Mouse (Mus musculus): ENCODE data around the gene H2-Eb1. TPM values are rescaled to one million over a fixed set of nuclear protein-coding genes. Genes with fewer than 3 reads are reported as not detected.

H2-Eb1 gene
- polyA plus RNA-seq, 1 experiment from 2014 or later: 1.1 TPM

GRCm38 (mm10) chr17:34270230-34270629 is 35.4 kb upstream of the H2-Eb1 start:
- WGBS: 84% methylated on average over 2 of the region's 2 CpGs
- no peaks in the 10 kb centered on the region for H3K9me3 ChIP-seq
- no peak overlapping the region for H3K27ac ChIP-seq
- peaks cover 19% of the 10 kb centered on the region for H3K27me3 ChIP-seq
- H3K4me2 ChIP-seq: no peak overlapping the region
- peaks cover under 1% of the 10 kb centered on the region for H3K4me1 ChIP-seq
- no peaks in the 10 kb centered on the region for H3K36me3 ChIP-seq (replicated peaks)
- no peak overlapping the region for H3K9ac ChIP-seq
- no peak for ATAC-seq (ENCODE audit: low FRiP score)
- H3K4me3 ChIP-seq (replicated peaks): no peak overlapping the region

- Histone ChIP-seq H3K36me3 (replicated peaks) (no peaks in the 10 kb centered on the region), H3K9me3 (no peaks in the 10 kb centered on the region), H3K27ac (no peak overlapping the region), H3K27me3 (peaks cover 14% of the 10 kb centered on the region; the same call in 1 of the 2 replicates), H3K4me3 (replicated peaks) (no peak overlapping the region), H3K4me1 (no peaks in the 10 kb centered on the region), H3K4me2 (no peak overlapping the region), H3K9ac (no peak overlapping the region)
- 87% methylated on average over 2 of the region's 2 CpGs for WGBS
- no peak for ATAC-seq (ENCODE audit: low FRiP score)
Measured at GRCm38 (mm10) chr17:34270940-34271339, 34.7 kb upstream of the H2-Eb1 start.

GRCm38 (mm10) chr17:34272102-34272501 is 33.6 kb upstream of the H2-Eb1 start:
- 91% methylated on average over 1 of the region's 1 CpGs for WGBS
- no peak overlapping the region for H3K27ac ChIP-seq
- no peak for ATAC-seq (ENCODE audit: low FRiP score)
- H3K4me3 ChIP-seq (replicated peaks): no peak overlapping the region
- H3K9me3 ChIP-seq: no peaks in the 10 kb centered on the region
- H3K4me2 ChIP-seq: no peak overlapping the region
- H3K4me1 ChIP-seq: no peaks in the 10 kb centered on the region
- H3K9ac ChIP-seq: no peak overlapping the region
- H3K36me3 ChIP-seq (replicated peaks): no peaks in the 10 kb centered on the region
- 0 out of 2 replicates have a peak, but pooled peaks cover 7% of the 10 kb centered on the region for H3K27me3 ChIP-seq

DNA sequence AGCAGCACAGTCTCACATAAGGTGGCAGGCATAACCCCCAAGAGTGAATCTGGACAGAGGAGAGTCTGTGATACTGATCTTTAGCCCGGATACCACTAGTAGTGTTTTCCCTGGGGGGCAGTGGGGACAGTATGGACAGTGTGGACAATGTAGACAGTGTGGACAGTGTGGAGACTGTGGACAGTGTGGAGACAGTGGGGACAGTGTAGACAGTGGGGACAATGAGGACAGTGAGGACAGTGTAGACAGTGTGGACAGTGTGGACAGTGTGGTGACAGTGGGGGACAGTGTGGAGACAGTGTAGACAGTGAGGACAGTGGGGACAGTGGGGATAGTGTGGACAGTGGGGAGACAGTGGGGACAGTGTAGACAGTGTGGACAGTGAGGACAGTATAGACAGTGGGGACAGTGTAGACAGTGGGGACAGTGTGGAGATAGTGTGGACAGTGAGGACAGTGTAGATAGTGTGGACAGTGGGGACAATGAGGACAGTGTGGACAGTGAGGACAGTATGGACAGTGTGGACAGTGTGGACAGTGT is 25.1 kb upstream of the H2-Eb1 start:
- no peak overlapping the region for H3K4me3 ChIP-seq (replicated peaks)
- H3K27me3 ChIP-seq: no peaks in the 10 kb centered on the region
- H3K4me1 ChIP-seq: no peaks in the 10 kb centered on the region
- H3K36me3 ChIP-seq (replicated peaks): no peaks in the 10 kb centered on the region
- H3K9me3 ChIP-seq: no peaks in the 10 kb centered on the region
- H3K9ac ChIP-seq: no peak overlapping the region
- 76% methylated on average over 1 of the region's 1 CpGs for WGBS
- no peak overlapping the region for H3K4me2 ChIP-seq
- no peak for ATAC-seq (ENCODE audit: low FRiP score)
- H3K27ac ChIP-seq: no peak overlapping the region

DNA sequence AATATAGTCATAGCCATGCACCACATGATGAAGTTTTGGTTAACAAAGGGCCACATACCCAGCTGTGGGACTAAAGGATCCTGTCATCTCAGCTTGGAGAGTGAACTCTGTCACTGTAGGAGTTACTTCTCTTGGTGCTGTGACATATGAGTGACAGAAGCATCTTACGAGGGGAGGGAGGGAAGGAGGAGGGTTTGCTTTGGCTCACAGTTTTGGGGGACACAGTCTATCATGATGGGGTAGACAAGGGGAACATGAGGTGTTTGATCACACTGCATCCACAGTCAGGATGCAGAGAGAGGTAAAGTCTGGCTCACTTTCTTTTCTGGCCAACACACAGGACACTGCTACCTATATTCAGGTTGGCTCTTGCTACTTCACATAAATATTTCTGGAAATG is 23.8 kb upstream of the H2-Eb1 start:
- ATAC-seq (ENCODE audit: low FRiP score): no peak
- Histone ChIP-seq H3K4me1 (no peaks in the 10 kb centered on the region), H3K9me3 (no peaks in the 10 kb centered on the region), H3K4me2 (no peak overlapping the region), H3K36me3 (replicated peaks) (no peaks in the 10 kb centered on the region), H3K4me3 (replicated peaks) (no peak overlapping the region), H3K27ac (no peak overlapping the region), H3K27me3 (no peaks in the 10 kb centered on the region), H3K9ac (no peak overlapping the region)
- 75% methylated on average over 1 of the region's 1 CpGs for WGBS

GRCm38 (mm10) chr17:34285371-34285770 is 20.3 kb upstream of the H2-Eb1 start:
- WGBS: 77% methylated on average over 4 of the region's 4 CpGs
- no peaks in the 10 kb centered on the region for H3K27me3 ChIP-seq
- no peak for ATAC-seq (ENCODE audit: low FRiP score)
- H3K9me3 ChIP-seq: no peaks in the 10 kb centered on the region
- H3K4me2 ChIP-seq: no peak overlapping the region
- no peak overlapping the region for H3K27ac ChIP-seq
- H3K4me3 ChIP-seq (replicated peaks): no peak overlapping the region
- H3K9ac ChIP-seq: no peak overlapping the region
- peaks cover 2% of the 10 kb centered on the region; the same call in 1 of the 2 replicates for H3K4me1 ChIP-seq
- no peaks in the 10 kb centered on the region for H3K36me3 ChIP-seq (replicated peaks)

- H3K4me2 ChIP-seq: no peak overlapping the region
- no peak for ATAC-seq (ENCODE audit: low FRiP score)
- no peak overlapping the region for H3K27ac ChIP-seq
- H3K27me3 ChIP-seq: no peaks in the 10 kb centered on the region
- H3K9ac ChIP-seq: no peak overlapping the region
- no peaks in the 10 kb centered on the region for H3K9me3 ChIP-seq
- 34% methylated on average over 4 of the region's 4 CpGs for WGBS
- no peaks in the 10 kb centered on the region for H3K36me3 ChIP-seq (replicated peaks)
- no peak overlapping the region for H3K4me3 ChIP-seq (replicated peaks)
- H3K4me1 ChIP-seq: peaks cover 2% of the 10 kb centered on the region; the same call in 1 of the 2 replicates
Measured at GRCm38 (mm10) chr17:34285848-34286247, 19.8 kb upstream of the H2-Eb1 start.

- H3K4me1 ChIP-seq: peaks cover 2% of the 10 kb centered on the region; the same call in 1 of the 2 replicates
- no peak overlapping the region for H3K4me2 ChIP-seq
- no peak overlapping the region for H3K27ac ChIP-seq
- ATAC-seq (ENCODE audit: low FRiP score): no peak
- WGBS: 88% methylated on average over 5 of the region's 5 CpGs
- no peak overlapping the region for H3K9ac ChIP-seq
- no peak overlapping the region for H3K4me3 ChIP-seq (replicated peaks)
- no peaks in the 10 kb centered on the region for H3K9me3 ChIP-seq
- no peaks in the 10 kb centered on the region for H3K36me3 ChIP-seq (replicated peaks)
- H3K27me3 ChIP-seq: no peaks in the 10 kb centered on the region
Measured at GRCm38 (mm10) chr17:34286501-34286900, 19.2 kb upstream of the H2-Eb1 start.

DNA sequence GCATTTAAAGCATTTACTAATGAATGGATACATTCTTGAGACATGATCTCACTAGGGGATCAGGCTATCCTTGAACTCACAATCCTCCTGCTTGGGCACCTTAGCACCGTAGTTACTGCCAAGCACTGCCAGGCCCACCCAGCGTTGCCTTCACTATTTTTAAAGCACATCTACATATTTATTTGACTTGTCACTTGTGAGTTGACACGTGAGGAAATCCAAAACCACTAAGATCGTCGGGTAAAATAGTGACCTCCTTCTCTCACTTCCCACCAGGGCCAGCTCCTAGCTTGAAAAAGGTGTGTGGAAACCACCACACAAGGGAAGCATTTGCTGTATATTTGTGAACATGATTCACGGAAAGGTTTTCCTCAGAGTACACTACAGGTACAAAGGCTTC is 18.7 kb upstream of the H2-Eb1 start:
- ATAC-seq (ENCODE audit: low FRiP score): no peak

GRCm38 (mm10) chr17:34287648-34288047 is 18.0 kb upstream of the H2-Eb1 start, which contains the start of gene H2-Aa:
Gene H2-Aa (minus strand): TSS chr17:34287823.
- H3K4me3 ChIP-seq (replicated peaks): no peak within 1 kb of the TSS
- no peaks in the 10 kb centered on the region for H3K27me3 ChIP-seq
- H3K9me3 ChIP-seq: no peaks in the 10 kb centered on the region
- H3K27ac ChIP-seq: no peak within 1 kb of the TSS
- no peak for ATAC-seq (ENCODE audit: low FRiP score)
- WGBS: 13% methylated on average over 8 of the region's 8 CpGs
- H3K4me2 ChIP-seq: no peak within 1 kb of the TSS
- H3K36me3 ChIP-seq (replicated peaks): no peaks in the 10 kb centered on the region
- peaks cover 2% of the 10 kb centered on the region; the same call in 1 of the 2 replicates for H3K4me1 ChIP-seq
- H3K9ac ChIP-seq: no peak within 1 kb of the TSS

More for the DNA sequence above, 18.7 kb upstream of the H2-Eb1 start:
- Histone ChIP-seq H3K4me2 (no peak overlapping the region), H3K27ac (no peak overlapping the region), H3K4me3 (replicated peaks) (no peak overlapping the region), H3K27me3 (no peaks in the 10 kb centered on the region), H3K9me3 (no peaks in the 10 kb centered on the region), H3K36me3 (replicated peaks) (no peaks in the 10 kb centered on the region), H3K4me1 (peaks cover 2% of the 10 kb centered on the region; the same call in 1 of the 2 replicates), H3K9ac (no peak overlapping the region)
- WGBS: 75% methylated on average over 6 of the region's 6 CpGs

DNA sequence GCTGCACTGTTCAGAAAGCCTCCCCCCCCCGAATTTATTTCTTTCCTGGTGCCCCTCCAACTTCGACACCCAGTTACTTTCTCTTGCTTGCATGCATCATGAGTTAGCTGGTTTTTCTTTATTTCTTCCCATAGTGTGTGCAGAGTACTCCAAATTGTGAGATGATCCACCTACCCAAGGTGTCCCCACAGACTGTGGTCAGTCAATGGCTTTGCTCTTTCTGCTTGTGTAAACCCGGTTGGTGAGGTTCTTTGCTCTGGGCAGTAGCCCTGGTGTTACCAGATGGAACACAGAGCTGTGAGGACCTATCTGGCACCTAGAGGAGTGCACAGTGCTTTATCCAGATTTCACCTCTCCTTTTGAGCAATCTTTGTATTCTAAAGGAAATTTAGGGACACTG is 17.5 kb upstream of the H2-Eb1 start:
- Histone ChIP-seq H3K27me3 (no peaks in the 10 kb centered on the region), H3K27ac (no peak overlapping the region), H3K9ac (no peak overlapping the region), H3K4me3 (replicated peaks) (no peak overlapping the region), H3K36me3 (replicated peaks) (no peaks in the 10 kb centered on the region), H3K4me1 (peaks cover 2% of the 10 kb centered on the region; the same call in 1 of the 2 replicates), H3K4me2 (no peak overlapping the region), H3K9me3 (no peaks in the 10 kb centered on the region)
- no peak for ATAC-seq (ENCODE audit: low FRiP score)
- 65% methylated on average over 3 of the region's 3 CpGs for WGBS

- Histone ChIP-seq H3K36me3 (replicated peaks) (no peaks in the 10 kb centered on the region), H3K27ac (no peak overlapping the region), H3K9ac (no peak overlapping the region), H3K4me1 (peaks cover 5% of the 10 kb centered on the region; the same call in 1 of the 2 replicates), H3K4me3 (replicated peaks) (no peak overlapping the region), H3K4me2 (no peak overlapping the region), H3K27me3 (no peaks in the 10 kb centered on the region), H3K9me3 (no peaks in the 10 kb centered on the region)
- peak; percentile 91 for ATAC-seq (ENCODE audit: low FRiP score)
- 15% methylated on average over 8 of the region's 8 CpGs for WGBS
Measured at GRCm38 (mm10) chr17:34291609-34292008, 14.1 kb upstream of the H2-Eb1 start.

GRCm38 (mm10) chr17:34292570-34292969 is 13.1 kb upstream of the H2-Eb1 start:
- Histone ChIP-seq H3K9me3 (no peaks in the 10 kb centered on the region), H3K36me3 (replicated peaks) (no peaks in the 10 kb centered on the region), H3K9ac (no peak overlapping the region), H3K27ac (no peak overlapping the region), H3K27me3 (no peaks in the 10 kb centered on the region), H3K4me3 (replicated peaks) (no peak overlapping the region), H3K4me2 (no peak overlapping the region), H3K4me1 (peaks cover 4% of the 10 kb centered on the region; the same call in 1 of the 2 replicates)
- 92% methylated on average over 4 of the region's 4 CpGs for WGBS
- no peak for ATAC-seq (ENCODE audit: low FRiP score)

Data from forebrain, embryonic 12.5 days (tissue).